Mouse (Mus musculus) olfactory bulb, adult 2 months (tissue): ENCODE results near the gene Herc2.

ENCODE experiments used
- CTCF ChIP-seq: fragments of 200-500 bp; IDR thresholded peaks from 2 replicates; pipeline ENCODE4 v1.5.1; 2012; ENCODE audit warnings: low read depth, mild to moderate bottlenecking, low read length, moderate library complexity; ENCODE audit not compliant: insufficient read depth
- POLR2A ChIP-seq: fragments of 200-500 bp; IDR thresholded peaks from 2 replicates; pipeline ENCODE4 v1.6.1; 2012; ENCODE audit warnings: mild to moderate bottlenecking, low read depth, low read length, moderate library complexity; ENCODE audit not compliant: insufficient read depth

- no peak for TF ChIP-seq CTCF
- TF ChIP-seq POLR2A = no peak
Measured at GRCm38 (mm10) chr7:56220811-56221210, 170.8 kb downstream of the Herc2 start.
